In genomic region chr12:69446468-69447321, GRCm38 (mm10) we compare ENCODE assay signal across 8 mouse cellular contexts.
DNase-seq lines count a peak whose midpoint lies in the region; ATAC-seq and TF ChIP-seq lines count a peak whose summit lies in the region.

No protein-coding gene starts in this region.

- peak; percentile 87 for TF ChIP-seq EP300 in stomach, postnatal 0 days (optimal IDR thresholded peaks at IDR 0.05)

- DNase-seq in Patski (ENCODE audit: low read depth, low spot score): peak; percentile 48
- peak; percentile 91 for DNase-seq in brain, embryonic 14.5 days (ENCODE audit: low read depth)
- DNase-seq in gastrocnemius, postnatal 10 days: peak; percentile 77
- DNase-seq in liver, embryonic 11.5 days (ENCODE audit: low spot score): no peak
- DNase-seq in monocyte, adult 2 months (ENCODE audit: low read depth in 1 of 2, low spot score in 2 of 2): peak; percentile 41 to 57
- DNase-seq in stomach, postnatal 0 days (ENCODE audit: low spot score): peak; percentile 90
- no peak for DNase-seq in left cerebral cortex, postnatal 25 days (ENCODE audit: low spot score in 2 of 2)

- peak overlapping the region; percentile 59 for H3K27ac ChIP-seq in hindbrain, embryonic 16.5 days (ENCODE audit: low read depth, low read length)
- 0 out of 2 replicates have a peak overlapping the region, but pooled peaks have one; percentile 0 for H3K27ac ChIP-seq in liver, embryonic 11.5 days (ENCODE audit: low read depth, low read length)
- H3K27ac ChIP-seq in stomach, postnatal 0 days (replicated peaks): peak overlapping the region; percentile 85

- in situ Hi-C loops in Patski (cut with MboI; ENCODE audit: low pct_unique_long_range_greater_than_20kb): no loop called here

- H3K9me3 ChIP-seq in hindbrain, embryonic 16.5 days (ENCODE audit: control insufficient read depth, low read length): no peaks in the 10 kb centered on the region
- no peaks in the 10 kb centered on the region for H3K9me3 ChIP-seq in liver, embryonic 11.5 days (ENCODE audit: control insufficient read depth, low read length)
- H3K9me3 ChIP-seq in stomach, postnatal 0 days (ENCODE audit: control insufficient read depth, low read length): no peaks in the 10 kb centered on the region

- POLR2A ChIA-PET in Patski (lab: Charles Lee): no interaction called here

- 35% methylated on average over 17 of the region's 17 CpGs for WGBS in hindbrain, embryonic 16.5 days
- WGBS in liver, embryonic 11.5 days: 43% methylated on average over 17 of the region's 17 CpGs
- whole genome bisulfite sequencing in stomach, postnatal 0 days: 5% methylated on average over 17 of the region's 17 CpGs

- TF ChIP-seq POLR2A in brain, embryonic 14.5 days (IDR thresholded peaks at IDR 0.05; ENCODE audit: borderline replicate concordance, extremely low read depth, insufficient read depth, insufficient read length, poor library complexity, severe bottlenecking): no peak

- no peak for TF ChIP-seq CTCF in Patski (IDR thresholded peaks at IDR 0.05)
- TF ChIP-seq CTCF in brain, embryonic 14.5 days (IDR thresholded peaks at IDR 0.05; ENCODE audit: borderline replicate concordance, extremely low read depth, insufficient read depth, insufficient read length): no peak
- TF ChIP-seq CTCF in stomach, postnatal 0 days (IDR thresholded peaks at IDR 0.05; ENCODE audit: low read depth): no peak

- CTCF ChIA-PET in Patski (lab: Charles Lee): interaction anchor here (0.8 to 1.4 kb wide), 2 partner anchors 15 to 27 kb away, joined by 3 to 5 read pairs; no protein-coding TSS in a partner anchor

- H3K4me3 ChIP-seq in hindbrain, embryonic 16.5 days (ENCODE audit: low read length): peak overlapping the region; percentile 1; the same call in 1 of the 2 replicates
- no peak overlapping the region for H3K4me3 ChIP-seq in liver, embryonic 11.5 days (ENCODE audit: low read depth, low read length)
- H3K4me3 ChIP-seq in stomach, postnatal 0 days (ENCODE audit: low read depth, low read length): peak overlapping the region; percentile 6; the same call in 1 of the 2 replicates

- no peaks in the 10 kb centered on the region for H3K36me3 ChIP-seq in hindbrain, embryonic 16.5 days (ENCODE audit: control insufficient read depth, insufficient read depth, low read length)
- no peaks in the 10 kb centered on the region for H3K36me3 ChIP-seq in liver, embryonic 11.5 days (ENCODE audit: control insufficient read depth, insufficient read depth, low read length)
- no peaks in the 10 kb centered on the region for H3K36me3 ChIP-seq in stomach, postnatal 0 days (ENCODE audit: control insufficient read depth, insufficient read depth, low read length)

- peak overlapping the region; percentile 52; the same call in 1 of the 2 replicates for H3K9ac ChIP-seq in hindbrain, embryonic 16.5 days (ENCODE audit: low read depth, low read length)
- H3K9ac ChIP-seq in liver, embryonic 11.5 days (ENCODE audit: low read depth, low read length): no peak overlapping the region
- H3K9ac ChIP-seq in stomach, postnatal 0 days (ENCODE audit: low read length): peak overlapping the region; percentile 32

- peak overlapping the region; percentile 47 for H3K4me2 ChIP-seq in hindbrain, embryonic 16.5 days (ENCODE audit: low read length)
- H3K4me2 ChIP-seq in liver, embryonic 11.5 days: peak overlapping the region; percentile 36
- H3K4me2 ChIP-seq in stomach, postnatal 0 days (replicated peaks; ENCODE audit: low read depth): peak overlapping the region; percentile 44

- ATAC-seq in Patski: no peak
- peak; percentile 87 for ATAC-seq in hindbrain, embryonic 16.5 days
- no peak; the same call in 1 of the 2 replicates for ATAC-seq in liver, embryonic 11.5 days (replicated peaks; ENCODE audit: low FRiP score)
- ATAC-seq in stomach, postnatal 0 days (ENCODE audit: low FRiP score, low TSS enrichment): peak; percentile 88

- intact Hi-C loops in left cerebral cortex, postnatal 25 days (cut with DNase I): loop anchor here (5.0 kb wide), 1 partner anchor 136 kb away; the partner anchor contains the start of gene Vcpkmt

- no peaks in the 10 kb centered on the region for H3K27me3 ChIP-seq in Patski
- H3K27me3 ChIP-seq in hindbrain, embryonic 16.5 days (replicated peaks; ENCODE audit: control insufficient read depth, insufficient read depth, low read length): no peaks in the 10 kb centered on the region
- no peaks in the 10 kb centered on the region for H3K27me3 ChIP-seq in liver, embryonic 11.5 days (replicated peaks; ENCODE audit: control insufficient read depth, insufficient read depth, low read length)
- H3K27me3 ChIP-seq in stomach, postnatal 0 days (ENCODE audit: control insufficient read depth, insufficient read depth, low read length): no peaks in the 10 kb centered on the region

- H3K4me1 ChIP-seq in hindbrain, embryonic 16.5 days (ENCODE audit: control insufficient read depth, insufficient read depth, low read depth, low read length): peaks cover 8% of the 10 kb centered on the region
- H3K4me1 ChIP-seq in liver, embryonic 11.5 days (replicated peaks; ENCODE audit: control insufficient read depth, insufficient read depth, low read length): peaks cover 12% of the 10 kb centered on the region
- H3K4me1 ChIP-seq in stomach, postnatal 0 days (replicated peaks; ENCODE audit: control insufficient read depth, insufficient read depth): peaks cover 2% of the 10 kb centered on the region; the same call in 1 of the 2 replicates

Comparison
In these comparisons a context has a peak if more than half of its experiments do, and no peak if none do; other contexts are left out.
1. ATAC-seq: peak in hindbrain, embryonic 16.5 days (single experiment) and stomach, postnatal 0 days (single experiment); none in Patski (single experiment) and liver, embryonic 11.5 days (single experiment).
2. DNase-seq: peak in Patski (single experiment), brain, embryonic 14.5 days (single experiment), gastrocnemius, postnatal 10 days (single experiment), monocyte, adult 2 months (2 of 2) and stomach, postnatal 0 days (single experiment); none in liver, embryonic 11.5 days (single experiment) and left cerebral cortex, postnatal 25 days (0 of 2).
3. H3K27ac ChIP-seq: peak in every context shown above with its lines; median percentile 85 in stomach, postnatal 0 days; 59 in hindbrain, embryonic 16.5 days; 0 in liver, embryonic 11.5 days.
4. Peak in every context shown above with its lines, with median percentiles within 50 percentile points of each other: H3K4me2 ChIP-seq.